Mouse (Mus musculus): Measurements from ENCODE around the gene Oasl2. TPM values are rescaled to one million over a fixed set of nuclear protein-coding genes. Genes with fewer than 3 reads are reported as not detected.
A peak's percentile ranks its signal among the peaks of the same experiment; 100 is the strongest.
"Not testable (repeated sequence)": the region's sequence is repeated elsewhere in the genome, so short reads cannot be mapped to it uniquely, and the experiment has no call there.

Oasl2 gene
- polyA plus RNA-seq, 1 experiment from 2014 or later = 8.3 TPM

- Histone ChIP-seq H3K27me3 (ENCODE audit: control insufficient read depth, insufficient read depth, low read depth, low read length) (no peaks in the 10 kb centered on the region), H3K4me2 (ENCODE audit: low read depth, low read length) (no peak overlapping the region), H3K9ac (ENCODE audit: low read length) (no peak overlapping the region), H3K9me3 (ENCODE audit: control insufficient read depth, low read length) (no peaks in the 10 kb centered on the region), H3K27ac (ENCODE audit: low read length) (no peak overlapping the region), H3K4me3 (ENCODE audit: low read length) (no peak overlapping the region), H3K4me1 (replicated peaks; ENCODE audit: control insufficient read depth, insufficient read depth, low read length) (no peaks in the 10 kb centered on the region), H3K36me3 (ENCODE audit: control insufficient read depth, insufficient read depth, low read length) (no peaks in the 10 kb centered on the region)
- 42% methylated on average over 6 of the region's 6 CpGs for WGBS
- ATAC-seq (ENCODE audit: low read depth) = no peak
Measured at GRCm38 (mm10) chr5:114876331-114876730, 20.4 kb upstream of the Oasl2 start.

DNA sequence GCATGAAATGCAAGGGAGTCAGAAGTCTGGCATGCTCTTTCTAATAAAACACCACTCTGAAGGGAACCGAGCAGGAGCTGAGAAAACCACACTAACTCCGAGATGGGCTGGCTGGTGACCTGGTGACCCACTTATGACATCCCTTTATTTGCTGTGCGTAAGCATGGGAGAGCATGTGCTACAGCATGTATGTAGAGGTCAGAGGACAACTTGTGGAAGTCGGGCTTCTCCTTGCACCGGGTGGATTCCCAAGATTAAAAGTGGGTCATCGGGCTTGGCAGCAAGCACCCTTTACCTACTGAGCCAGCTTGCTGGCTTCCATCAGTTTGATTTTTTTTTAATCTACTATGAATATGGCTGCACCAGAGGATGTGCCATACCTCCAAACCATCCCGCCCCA, 19.2 kb upstream of the Oasl2 start:
- H3K9ac ChIP-seq (ENCODE audit: low read length) = no peak overlapping the region
- no peak overlapping the region for H3K27ac ChIP-seq (ENCODE audit: low read length)
- no peak overlapping the region for H3K4me2 ChIP-seq (ENCODE audit: low read depth, low read length)
- 57% methylated on average over 7 of the region's 7 CpGs for WGBS
- no peaks in the 10 kb centered on the region for H3K9me3 ChIP-seq (ENCODE audit: control insufficient read depth, low read length)
- H3K27me3 ChIP-seq (ENCODE audit: control insufficient read depth, insufficient read depth, low read depth, low read length) = no peaks in the 10 kb centered on the region
- no peak overlapping the region for H3K4me3 ChIP-seq (ENCODE audit: low read length)
- no peak for ATAC-seq (ENCODE audit: low read depth)
- H3K4me1 ChIP-seq (replicated peaks; ENCODE audit: control insufficient read depth, insufficient read depth, low read length) = no peaks in the 10 kb centered on the region
- H3K36me3 ChIP-seq (ENCODE audit: control insufficient read depth, insufficient read depth, low read length) = no peaks in the 10 kb centered on the region

- no peaks in the 10 kb centered on the region for H3K36me3 ChIP-seq (ENCODE audit: control insufficient read depth, insufficient read depth, low read length)
- H3K4me2 ChIP-seq (ENCODE audit: low read depth, low read length) = no peak overlapping the region
- no peaks in the 10 kb centered on the region for H3K27me3 ChIP-seq (ENCODE audit: control insufficient read depth, insufficient read depth, low read depth, low read length)
- no peaks in the 10 kb centered on the region for H3K9me3 ChIP-seq (ENCODE audit: control insufficient read depth, low read length)
- no peak for ATAC-seq (ENCODE audit: low read depth)
- no peaks in the 10 kb centered on the region for H3K4me1 ChIP-seq (replicated peaks; ENCODE audit: control insufficient read depth, insufficient read depth, low read length)
- H3K9ac ChIP-seq (ENCODE audit: low read length) = no peak overlapping the region
- 29% methylated on average over 10 of the region's 13 CpGs for WGBS
- no peak overlapping the region for H3K4me3 ChIP-seq (ENCODE audit: low read length)
- H3K27ac ChIP-seq (ENCODE audit: low read length) = no peak overlapping the region
Measured at GRCm38 (mm10) chr5:114879399-114879798, 17.3 kb upstream of the Oasl2 start.

- not testable (repeated sequence) for H3K4me1 ChIP-seq (replicated peaks; ENCODE audit: control insufficient read depth, insufficient read depth, low read length); H3K27ac ChIP-seq (ENCODE audit: low read length); H3K9me3 ChIP-seq (ENCODE audit: control insufficient read depth, low read length); H3K4me2 ChIP-seq (ENCODE audit: low read depth, low read length); ATAC-seq (ENCODE audit: low read depth); H3K36me3 ChIP-seq (ENCODE audit: control insufficient read depth, insufficient read depth, low read length); H3K27me3 ChIP-seq (ENCODE audit: control insufficient read depth, insufficient read depth, low read depth, low read length); H3K9ac ChIP-seq (ENCODE audit: low read length); H3K4me3 ChIP-seq (ENCODE audit: low read length)
- 82% methylated on average over 6 of the region's 7 CpGs for WGBS
Measured at GRCm38 (mm10) chr5:114882319-114882718, 14.4 kb upstream of the Oasl2 start.

GRCm38 (mm10) chr5:114883022-114883421, 13.7 kb upstream of the Oasl2 start:
- Histone ChIP-seq H3K4me1 (replicated peaks; ENCODE audit: control insufficient read depth, insufficient read depth, low read length) (no peaks in the 10 kb centered on the region), H3K9ac (ENCODE audit: low read length) (no peak overlapping the region), H3K36me3 (ENCODE audit: control insufficient read depth, insufficient read depth, low read length) (no peaks in the 10 kb centered on the region), H3K4me3 (ENCODE audit: low read length) (no peak overlapping the region), H3K27me3 (ENCODE audit: control insufficient read depth, insufficient read depth, low read depth, low read length) (no peaks in the 10 kb centered on the region), H3K9me3 (ENCODE audit: control insufficient read depth, low read length) (no peaks in the 10 kb centered on the region), H3K27ac (ENCODE audit: low read length) (no peak overlapping the region), H3K4me2 (ENCODE audit: low read depth, low read length) (no peak overlapping the region)
- no peak for ATAC-seq (ENCODE audit: low read depth)
- 70% methylated on average over 11 of the region's 11 CpGs for WGBS

GRCm38 (mm10) chr5:114886801-114887200, 9.9 kb upstream of the Oasl2 start:
- Histone ChIP-seq H3K4me3 (ENCODE audit: low read length) (no peak overlapping the region), H3K36me3 (ENCODE audit: control insufficient read depth, insufficient read depth, low read length) (no peaks in the 10 kb centered on the region), H3K27me3 (ENCODE audit: control insufficient read depth, insufficient read depth, low read depth, low read length) (no peaks in the 10 kb centered on the region), H3K4me1 (replicated peaks; ENCODE audit: control insufficient read depth, insufficient read depth, low read length) (no peaks in the 10 kb centered on the region), H3K4me2 (ENCODE audit: low read depth, low read length) (no peak overlapping the region), H3K27ac (ENCODE audit: low read length) (no peak overlapping the region), H3K9me3 (ENCODE audit: control insufficient read depth, low read length) (no peaks in the 10 kb centered on the region; the same call in 1 of the 2 replicates), H3K9ac (ENCODE audit: low read length) (no peak overlapping the region)
- WGBS = 66% methylated on average over 6 of the region's 6 CpGs
- ATAC-seq (ENCODE audit: low read depth) = no peak

- WGBS = 76% methylated on average over 2 of the region's 2 CpGs
- Histone ChIP-seq H3K36me3 (ENCODE audit: control insufficient read depth, insufficient read depth, low read length) (no peaks in the 10 kb centered on the region), H3K27ac (ENCODE audit: low read length) (no peak overlapping the region), H3K4me3 (ENCODE audit: low read length) (no peak overlapping the region), H3K27me3 (ENCODE audit: control insufficient read depth, insufficient read depth, low read depth, low read length) (no peaks in the 10 kb centered on the region), H3K4me1 (replicated peaks; ENCODE audit: control insufficient read depth, insufficient read depth, low read length) (no peaks in the 10 kb centered on the region), H3K9ac (ENCODE audit: low read length) (no peak overlapping the region), H3K9me3 (ENCODE audit: control insufficient read depth, low read length) (no peaks in the 10 kb centered on the region; the same call in 1 of the 2 replicates), H3K4me2 (ENCODE audit: low read depth, low read length) (no peak overlapping the region)
- no peak for ATAC-seq (ENCODE audit: low read depth)
Measured at GRCm38 (mm10) chr5:114888995-114889394, 7.7 kb upstream of the Oasl2 start.

GRCm38 (mm10) chr5:114895542-114895941, 1.2 kb upstream of the Oasl2 start:
- H3K9me3 ChIP-seq (ENCODE audit: control insufficient read depth, low read length) = no peaks in the 10 kb centered on the region
- peaks cover 4% of the 10 kb centered on the region; the same call in 1 of the 2 replicates for H3K4me1 ChIP-seq (replicated peaks; ENCODE audit: control insufficient read depth, insufficient read depth, low read length)
- H3K4me2 ChIP-seq (ENCODE audit: low read depth, low read length) = no peak overlapping the region
- H3K27me3 ChIP-seq (ENCODE audit: control insufficient read depth, insufficient read depth, low read depth, low read length) = no peaks in the 10 kb centered on the region
- H3K27ac ChIP-seq (ENCODE audit: low read length) = no peak overlapping the region
- no peak overlapping the region for H3K4me3 ChIP-seq (ENCODE audit: low read length)
- no peak overlapping the region for H3K9ac ChIP-seq (ENCODE audit: low read length)
- H3K36me3 ChIP-seq (ENCODE audit: control insufficient read depth, insufficient read depth, low read length) = no peaks in the 10 kb centered on the region
- ATAC-seq (ENCODE audit: low read depth) = no peak
- WGBS = 78% methylated on average over 4 of the region's 4 CpGs

DNA sequence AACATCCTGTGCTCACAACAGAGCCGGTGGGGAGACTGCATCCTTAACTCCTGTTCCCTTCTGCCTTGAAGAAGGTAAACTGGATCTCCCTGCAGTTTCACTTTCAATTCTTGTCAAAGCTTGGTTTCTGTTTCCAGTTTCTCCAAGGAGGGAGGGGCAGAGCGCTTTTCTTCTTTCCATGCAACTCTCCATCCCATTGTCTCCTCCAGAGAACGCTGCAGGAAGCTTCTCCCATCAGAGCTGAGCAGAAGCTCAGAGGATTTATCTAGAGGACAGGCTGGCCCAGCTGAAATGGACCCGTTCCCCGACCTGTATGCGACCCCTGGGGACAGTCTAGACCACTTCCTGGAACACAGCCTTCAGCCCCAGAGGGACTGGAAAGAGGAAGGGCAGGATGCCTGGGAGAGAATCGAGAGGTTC, 648 bp downstream of the Oasl2 start:
- H3K4me2 ChIP-seq (ENCODE audit: low read depth, low read length) = peak overlapping the region; percentile 53
- H3K4me3 ChIP-seq (ENCODE audit: low read length) = peak overlapping the region; percentile 43
- H3K27ac ChIP-seq (ENCODE audit: low read length) = no peak overlapping the region
- no peak for ATAC-seq (ENCODE audit: low read depth)
- peak overlapping the region; percentile 45 for H3K9ac ChIP-seq (ENCODE audit: low read length)
- 8% methylated on average over 7 of the region's 7 CpGs for WGBS
- H3K4me1 ChIP-seq (replicated peaks; ENCODE audit: control insufficient read depth, insufficient read depth, low read length) = peaks cover 4% of the 10 kb centered on the region; the same call in 1 of the 2 replicates
- no peaks in the 10 kb centered on the region for H3K9me3 ChIP-seq (ENCODE audit: control insufficient read depth, low read length)
- no peaks in the 10 kb centered on the region for H3K36me3 ChIP-seq (ENCODE audit: control insufficient read depth, insufficient read depth, low read length)
- no peaks in the 10 kb centered on the region for H3K27me3 ChIP-seq (ENCODE audit: control insufficient read depth, insufficient read depth, low read depth, low read length)

GRCm38 (mm10) chr5:114898857-114899256, 2.1 kb downstream of the Oasl2 start:
- no peak overlapping the region for H3K9ac ChIP-seq (ENCODE audit: low read length)
- H3K4me2 ChIP-seq (ENCODE audit: low read depth, low read length) = no peak overlapping the region
- peaks cover 4% of the 10 kb centered on the region; the same call in 1 of the 2 replicates for H3K4me1 ChIP-seq (replicated peaks; ENCODE audit: control insufficient read depth, insufficient read depth, low read length)
- H3K36me3 ChIP-seq (ENCODE audit: control insufficient read depth, insufficient read depth, low read length) = no peaks in the 10 kb centered on the region
- H3K4me3 ChIP-seq (ENCODE audit: low read length) = no peak overlapping the region
- no peaks in the 10 kb centered on the region for H3K9me3 ChIP-seq (ENCODE audit: control insufficient read depth, low read length)
- no peaks in the 10 kb centered on the region for H3K27me3 ChIP-seq (ENCODE audit: control insufficient read depth, insufficient read depth, low read depth, low read length)
- WGBS = 64% methylated on average over 7 of the region's 7 CpGs
- H3K27ac ChIP-seq (ENCODE audit: low read length) = no peak overlapping the region
- ATAC-seq (ENCODE audit: low read depth) = no peak
